ENCODE assay signal across 8 mouse cellular contexts in the genomic region with DNA sequence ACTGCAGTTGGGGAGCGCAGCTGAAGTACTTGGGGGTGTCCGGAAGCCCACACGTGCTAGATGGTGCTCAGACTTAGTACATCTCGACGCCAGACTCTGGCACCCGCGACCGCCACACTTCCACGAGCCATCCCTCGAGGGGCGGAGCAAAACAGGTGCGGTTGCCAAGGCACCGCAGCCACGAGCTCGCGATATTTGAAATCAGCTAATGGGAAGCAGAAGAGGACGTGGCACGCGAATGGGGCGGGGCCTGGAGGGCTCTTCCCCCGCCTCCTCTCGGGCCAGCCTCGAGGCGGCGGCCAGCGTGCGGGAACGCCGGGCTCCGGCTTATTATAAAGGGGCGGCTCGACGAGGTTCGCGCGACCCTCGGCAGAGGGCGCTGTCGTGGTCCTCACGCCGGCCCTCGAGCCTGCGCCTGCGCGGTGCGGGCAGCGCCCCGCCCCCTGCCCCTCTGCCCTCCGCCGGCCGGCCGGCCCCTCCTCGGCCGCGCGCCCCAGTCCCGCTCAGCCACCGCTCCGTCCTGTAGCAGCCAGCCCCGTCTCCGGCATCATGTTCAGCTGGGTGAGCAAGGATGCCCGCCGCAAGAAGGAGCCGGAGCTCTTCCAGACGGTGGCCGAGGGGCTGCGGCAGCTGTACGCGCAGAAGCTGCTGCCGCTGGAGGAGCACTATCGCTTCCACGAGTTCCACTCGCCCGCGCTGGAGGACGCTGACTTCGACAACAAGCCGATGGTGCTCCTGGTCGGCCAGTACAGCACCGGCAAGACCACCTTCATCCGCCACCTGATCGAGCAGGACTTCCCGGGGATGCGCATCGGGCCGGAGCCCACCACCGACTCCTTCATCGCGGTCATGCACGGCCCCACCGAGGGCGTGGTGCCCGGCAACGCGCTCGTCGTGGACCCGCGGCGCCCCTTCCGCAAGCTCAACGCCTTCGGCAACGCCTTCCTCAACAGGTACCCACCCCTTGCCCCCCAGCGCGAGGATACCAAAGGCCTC. TPM values are rescaled to one million over a fixed set of nuclear protein-coding genes. Genes with fewer than 3 reads are reported as not detected.
DNase-seq lines count a peak whose midpoint lies in the region; ATAC-seq and TF ChIP-seq lines count a peak whose summit lies in the region.

A gene (plus strand): TSS at position 300 of the 996 bp plus-strand sequence.

- peak; percentile 85 for ATAC-seq in erythroblast, adult 5-6 weeks (replicated peaks; ENCODE audit: low FRiP score, poor library complexity, severe bottlenecking)
- peak; percentile 89 for ATAC-seq in heart, embryonic 11.5 days (replicated peaks; ENCODE audit: insufficient number of reproducible peaks, low FRiP score, low TSS enrichment)
- ATAC-seq in kidney, embryonic 16.5 days (ENCODE audit: low FRiP score, low TSS enrichment) = peak; percentile 94

- H3K4me3 ChIP-seq in heart, embryonic 11.5 days (ENCODE audit: low read depth, low read length) = peak within 1 kb of the TSS; percentile 97
- H3K4me3 ChIP-seq in kidney, embryonic 16.5 days (ENCODE audit: low read length) = peak within 1 kb of the TSS; percentile 83
- H3K4me3 ChIP-seq in liver, adult 2 months (ENCODE audit: insufficient read depth, low read depth, low read length) = peak within 1 kb of the TSS; percentile 94
- H3K4me3 ChIP-seq in myocyte = peak within 1 kb of the TSS; percentile 97

- H3K4me2 ChIP-seq in heart, embryonic 11.5 days = peak within 1 kb of the TSS; percentile 92
- H3K4me2 ChIP-seq in kidney, embryonic 16.5 days (replicated peaks; ENCODE audit: low read depth, low read length) = peak within 1 kb of the TSS; percentile 97
- peak within 1 kb of the TSS; percentile 99 for H3K4me2 ChIP-seq in myocyte (ENCODE audit: low read depth)

- DNase-seq in B cell, adult 2 months = peak; percentile 98
- peak; percentile 99 for DNase-seq in brain, adult 2 months (ENCODE audit: low read depth, low spot score)
- peak; percentile 87 for DNase-seq in liver, adult 2 months (ENCODE audit: extremely low read depth, low read depth, low spot score)
- peak; percentile 99 for DNase-seq in splenic B cell, adult 2 months (ENCODE audit: low read depth, low spot score)

- H3K79me2 ChIP-seq in liver, adult 2 months (ENCODE audit: control insufficient read depth, insufficient read depth, low read length) = peaks cover 26% of the 10 kb centered on the region
- H3K79me2 ChIP-seq in myocyte (ENCODE audit: control insufficient read depth, insufficient read depth) = peaks cover 43% of the 10 kb centered on the region

- TF ChIP-seq POLR2A in liver, adult 2 months (IDR thresholded peaks at IDR 0.05; ENCODE audit: extremely low read depth, insufficient read depth, low read length) = peak; percentile 59
- TF ChIP-seq POLR2A in myocyte (IDR thresholded peaks at IDR 0.05; ENCODE audit: insufficient read length, low read depth) = peak; percentile 85

- H3K4me1 ChIP-seq in heart, embryonic 11.5 days (ENCODE audit: control insufficient read depth, insufficient read depth, low read length) = peaks cover 43% of the 10 kb centered on the region
- peaks cover 48% of the 10 kb centered on the region for H3K4me1 ChIP-seq in kidney, embryonic 16.5 days (ENCODE audit: insufficient read depth, low read length)
- peaks cover 27% of the 10 kb centered on the region for H3K4me1 ChIP-seq in liver, adult 2 months (ENCODE audit: control insufficient read depth, insufficient read depth, low read length)

- peak within 1 kb of the TSS; percentile 90 for H3K9ac ChIP-seq in heart, embryonic 11.5 days (ENCODE audit: low read depth, low read length)
- peak within 1 kb of the TSS; percentile 83 for H3K9ac ChIP-seq in kidney, embryonic 16.5 days (replicated peaks; ENCODE audit: low read length)
- H3K9ac ChIP-seq in liver, adult 2 months (ENCODE audit: low read depth, low read length) = peak within 1 kb of the TSS; percentile 96

- H3K36me3 ChIP-seq in heart, embryonic 11.5 days (ENCODE audit: control insufficient read depth, insufficient read depth, low read length) = peaks cover 5% of the 10 kb centered on the region
- H3K36me3 ChIP-seq in kidney, embryonic 16.5 days (ENCODE audit: insufficient read depth, low read length) = peaks cover 6% of the 10 kb centered on the region
- peaks cover 4% of the 10 kb centered on the region; the same call in 1 of the 2 replicates for H3K36me3 ChIP-seq in liver, adult 2 months (ENCODE audit: control insufficient read depth, insufficient read depth, low read length)
- H3K36me3 ChIP-seq in myocyte (ENCODE audit: control insufficient read depth, insufficient read depth) = peaks cover 20% of the 10 kb centered on the region
- peaks cover 2% of the 10 kb centered on the region for H3K36me3 ChIP-seq in splenic B cell, adult 2 months (ENCODE audit: control insufficient read depth, insufficient read depth, low read length, poor library complexity, severe bottlenecking)

- no peaks in the 10 kb centered on the region for H3K9me3 ChIP-seq in heart, embryonic 11.5 days (replicated peaks; ENCODE audit: control insufficient read depth, low read length)
- H3K9me3 ChIP-seq in kidney, embryonic 16.5 days (ENCODE audit: low read length) = no peaks in the 10 kb centered on the region

- peak within 1 kb of the TSS; percentile 83 for H3K27ac ChIP-seq in heart, embryonic 11.5 days (ENCODE audit: low read depth, low read length)
- peak within 1 kb of the TSS; percentile 89 for H3K27ac ChIP-seq in kidney, embryonic 16.5 days (ENCODE audit: low read length)
- H3K27ac ChIP-seq in liver, adult 2 months (replicated peaks; ENCODE audit: insufficient read depth, low read depth, low read length) = peak within 1 kb of the TSS; percentile 86

- H3ac ChIP-seq in myocyte (ENCODE audit: control insufficient read depth, insufficient read length) = peak within 1 kb of the TSS; percentile 84

- WGBS in heart, embryonic 11.5 days (ENCODE audit: insufficient replicate concordance) = under 1% methylated on average over 105 of the region's 106 CpGs
- WGBS in kidney, embryonic 16.5 days = under 1% methylated on average over 103 of the region's 106 CpGs
- 1% methylated on average over 105 of the region's 106 CpGs for WGBS in liver, adult 2 months

- H3K27me3 ChIP-seq in heart, embryonic 11.5 days (ENCODE audit: control insufficient read depth, insufficient read depth, low read length) = no peaks in the 10 kb centered on the region
- H3K27me3 ChIP-seq in kidney, embryonic 16.5 days (ENCODE audit: insufficient read depth, low read length) = no peaks in the 10 kb centered on the region
- no peaks in the 10 kb centered on the region for H3K27me3 ChIP-seq in liver, adult 2 months (ENCODE audit: control insufficient read depth, insufficient read depth, low read length)
- H3K27me3 ChIP-seq in myocyte (ENCODE audit: control insufficient read depth, insufficient read depth, insufficient read length) = no peaks in the 10 kb centered on the region
- H3K27me3 ChIP-seq in splenic B cell, adult 2 months (ENCODE audit: control insufficient read depth, insufficient read depth, low read length, poor library complexity, severe bottlenecking) = no peaks in the 10 kb centered on the region

- TF ChIP-seq CTCF in liver, adult 2 months (IDR thresholded peaks at IDR 0.05; ENCODE audit: low read depth, low read length) = peak; percentile 81

TF ChIP-seq in myocyte, 11 proteins besides CTCF, POLR2A, EP300 and RAD21:
- TF ChIP-seq MYOG (IDR thresholded peaks at IDR 0.05; ENCODE audit: control insufficient read depth in 1 of 3, insufficient read depth in 1 of 3, insufficient read length in 2 of 3, low read depth in 2 of 3) (peak in 2 of 3 experiments; percentile 57 to 82), E2F4 (IDR thresholded peaks at IDR 0.05; ENCODE audit: insufficient read depth) (no peak), MYOD1 (IDR thresholded peaks at IDR 0.05; ENCODE audit: control insufficient read depth in 1 of 3, insufficient read length in 2 of 3, low read depth in 2 of 3) (peak in 2 of 3 experiments; percentile 59 to 81), REST (IDR thresholded peaks at IDR 0.05; ENCODE audit: insufficient read depth, insufficient read length) (no peak), POLR2AphosphoS2 (IDR thresholded peaks at IDR 0.05; ENCODE audit: insufficient read length, low read depth) (peak; percentile 73)

RNA-seq across cellular contexts. Expression of the gene that starts here (rescaled TPM):
- total RNA-seq in erythroblast, adult 5-6 weeks (2015; ENCODE audit: low replicate concordance) = 12.7 and 13.2 TPM in 2 replicates
- 25.8 and 25.9 TPM in 2 replicates for total RNA-seq in erythroblast, adult 5-6 weeks (2017; ENCODE audit: low replicate concordance)
- polyA plus RNA-seq in heart, embryonic 11.5 days (2014; fragmentation: Nextera tagmentation; extraction: Ambion mirVana) = 70.0 and 82.8 TPM in 2 replicates
- polyA plus RNA-seq in kidney, embryonic 16.5 days (2015; fragmentation: Nextera tagmentation; extraction: Ambion mirVana) = 84.2 and 89.5 TPM in 2 replicates
- total RNA-seq in liver, adult 2 months (2014; rRNA removed) = 25.3 and 29.7 TPM in 2 replicates
- 140 and 154 TPM in 2 replicates for polyA plus RNA-seq in liver, adult 2 months (2012; rRNA removed)
- polyA plus RNA-seq in myocyte (2012; fragmentation: generic; extraction: Trizol) = 433 TPM

Comparison
In these comparisons a context has a peak if more than half of its experiments do, and no peak if none do; other contexts are left out.
1. Peak in every context shown above with its lines: DNase-seq, ATAC-seq, H3K4me3 ChIP-seq and H3K27ac ChIP-seq.